Mouse (Mus musculus) spleen, adult 2 months (tissue): Measurements from ENCODE around the gene Anks1.

Experiments
- CTCF ChIP-seq: fragments of 200-500 bp; IDR thresholded peaks from 2 replicates; pipeline ENCODE4 v1.5.1; 2011; ENCODE audit warnings: mild to moderate bottlenecking, inconsistent platforms; ENCODE audit not compliant: insufficient read depth, insufficient read length, insufficient replicate concordance; ENCODE audit errors: extremely low read depth
- POLR2A ChIP-seq: fragments of 200-500 bp; IDR thresholded peaks from 2 replicates; pipeline ENCODE4 v1.6.1; 2011; ENCODE audit warnings: low read depth, low read length, inconsistent platforms

GRCm38 (mm10) chr17:28030446-28030845, 121.3 kb downstream of the Anks1 start:
- TF ChIP-seq CTCF (no peak), POLR2A (no peak)
